Mouse (Mus musculus): ENCODE results near the gene Plekha3. TPM values are rescaled to one million over a fixed set of nuclear protein-coding genes. Genes with fewer than 3 reads are reported as not detected.

Gene Plekha3
- polyA plus RNA-seq, 2 experiments: 3.1 to 3.9 TPM

DNA sequence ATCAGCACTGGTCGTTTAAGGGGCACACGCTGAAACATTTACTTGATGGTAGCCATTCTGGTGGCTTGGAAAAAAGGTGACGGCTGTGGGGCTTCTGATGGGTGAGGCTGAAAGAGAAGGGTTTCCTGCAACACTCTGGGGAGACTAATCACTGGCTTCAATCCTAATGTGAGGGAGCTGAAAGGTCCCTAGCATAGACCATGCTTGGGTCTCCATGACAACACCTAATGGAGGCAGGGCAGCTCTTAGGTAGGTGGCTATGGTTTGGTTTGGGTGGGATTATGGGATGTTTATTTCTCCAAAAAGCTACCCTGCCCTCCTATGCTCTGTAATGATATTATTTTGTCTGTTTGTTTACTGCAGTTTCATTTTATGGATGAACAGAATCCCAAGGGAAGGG, 19.6 kb upstream of the Plekha3 start:
- Histone ChIP-seq H3K36me3 (replicated peaks; ENCODE audit: control insufficient read depth, insufficient read depth, low read depth) (no peaks in the 10 kb centered on the region), H3K9ac (replicated peaks) (no peak overlapping the region), H3K27me3 (ENCODE audit: control insufficient read depth, insufficient read depth, low read length) (no peaks in the 10 kb centered on the region), H3K4me3 (ENCODE audit: insufficient read depth in 1 of 2, low read depth in 2 of 2, low read length in 2 of 2) (no peak overlapping the region), H3K9me3 (ENCODE audit: control insufficient read depth, low read length) (no peaks in the 10 kb centered on the region), H3K4me2 (ENCODE audit: low read depth) (no peak overlapping the region), H3K4me1 (replicated peaks; ENCODE audit: control insufficient read depth in 2 of 2, insufficient read depth in 2 of 2, low read length in 1 of 2) (no peaks in the 10 kb centered on the region), H3K27ac (no peak overlapping the region)
- WGBS (ENCODE audit: insufficient replicate concordance): 57% methylated on average over 3 of the region's 3 CpGs
- no peak for DNase-seq (ENCODE audit: low read depth in 3 of 3, low spot score in 3 of 3)
- no peak for ATAC-seq (ENCODE audit: insufficient read depth)
- TF ChIP-seq EP300 (IDR thresholded peaks at IDR 0.05; ENCODE audit: low read depth) (no peak), CTCF (IDR thresholded peaks at IDR 0.05; ENCODE audit: low read depth) (no peak)

- H3K4me3 ChIP-seq (ENCODE audit: insufficient read depth in 1 of 2, low read depth in 2 of 2, low read length in 2 of 2): no peak overlapping the region
- DNase-seq (ENCODE audit: low read depth in 3 of 3, low spot score in 3 of 3): no peak
- ATAC-seq (ENCODE audit: insufficient read depth): no peak
- no peaks in the 10 kb centered on the region for H3K27me3 ChIP-seq (ENCODE audit: control insufficient read depth, insufficient read depth, low read length)
- 0% methylated on average over 1 of the region's 1 CpGs for WGBS (ENCODE audit: insufficient replicate concordance)
- H3K27ac ChIP-seq: no peak overlapping the region
- no peaks in the 10 kb centered on the region for H3K4me1 ChIP-seq (replicated peaks; ENCODE audit: control insufficient read depth in 2 of 2, insufficient read depth in 2 of 2, low read length in 1 of 2)
- no peak overlapping the region for H3K9ac ChIP-seq (replicated peaks)
- TF ChIP-seq CTCF (IDR thresholded peaks at IDR 0.05; ENCODE audit: low read depth): peak; percentile 29
- no peak for TF ChIP-seq EP300 (IDR thresholded peaks at IDR 0.05; ENCODE audit: low read depth)
- no peaks in the 10 kb centered on the region for H3K9me3 ChIP-seq (ENCODE audit: control insufficient read depth, low read length)
- no peaks in the 10 kb centered on the region for H3K36me3 ChIP-seq (replicated peaks; ENCODE audit: control insufficient read depth, insufficient read depth, low read depth)
- H3K4me2 ChIP-seq (ENCODE audit: low read depth): no peak overlapping the region
Measured at GRCm38 (mm10) chr2:76655982-76656381, 19.1 kb upstream of the Plekha3 start.

DNA sequence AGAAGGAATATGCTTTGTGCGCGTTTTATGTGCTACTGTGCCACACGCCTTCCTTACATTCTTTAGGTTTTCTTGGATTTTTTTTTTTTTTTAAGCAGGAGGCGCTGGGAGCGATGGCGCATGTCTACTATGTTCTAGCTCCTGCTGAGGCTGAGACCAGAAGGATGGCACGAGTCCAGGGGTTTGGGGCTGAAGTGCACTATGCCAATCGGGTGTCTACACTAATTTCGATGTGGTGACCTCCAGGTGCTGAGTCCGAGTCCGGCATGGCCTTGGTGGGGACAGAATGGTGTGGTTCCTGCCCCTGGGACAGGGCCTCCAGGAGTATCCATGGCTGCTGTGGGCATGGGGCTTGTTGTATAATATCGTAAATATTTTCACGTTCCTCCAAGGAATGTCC, 16.5 kb upstream of the Plekha3 start:
- no peak for TF ChIP-seq EP300 (IDR thresholded peaks at IDR 0.05; ENCODE audit: low read depth)
- TF ChIP-seq CTCF (IDR thresholded peaks at IDR 0.05; ENCODE audit: low read depth): no peak
- DNase-seq (ENCODE audit: low read depth in 3 of 3, low spot score in 3 of 3): no peak
- whole genome bisulfite sequencing (ENCODE audit: insufficient replicate concordance): 62% methylated on average over 13 of the region's 13 CpGs

GRCm38 (mm10) chr2:76659419-76659818, 15.7 kb upstream of the Plekha3 start:
- WGBS (ENCODE audit: insufficient replicate concordance): 43% methylated on average over 8 of the region's 8 CpGs
- Histone ChIP-seq H3K27me3 (ENCODE audit: control insufficient read depth, insufficient read depth, low read length) (no peaks in the 10 kb centered on the region), H3K4me1 (replicated peaks; ENCODE audit: control insufficient read depth in 2 of 2, insufficient read depth in 2 of 2, low read length in 1 of 2) (no peaks in the 10 kb centered on the region), H3K4me3 (ENCODE audit: insufficient read depth in 1 of 2, low read depth in 2 of 2, low read length in 2 of 2) (no peak overlapping the region), H3K9me3 (ENCODE audit: control insufficient read depth, low read length) (no peaks in the 10 kb centered on the region), H3K9ac (replicated peaks) (no peak overlapping the region), H3K36me3 (replicated peaks; ENCODE audit: control insufficient read depth, insufficient read depth, low read depth) (no peaks in the 10 kb centered on the region), H3K4me2 (ENCODE audit: low read depth) (no peak overlapping the region), H3K27ac (no peak overlapping the region)
- DNase-seq (ENCODE audit: low read depth in 3 of 3, low spot score in 3 of 3) (no peak), ATAC-seq (ENCODE audit: insufficient read depth) (no peak)
- TF ChIP-seq CTCF (IDR thresholded peaks at IDR 0.05; ENCODE audit: low read depth) (no peak), EP300 (IDR thresholded peaks at IDR 0.05; ENCODE audit: low read depth) (no peak)

More for the DNA sequence above, 16.5 kb upstream of the Plekha3 start:
- no peak for ATAC-seq (ENCODE audit: insufficient read depth)
- H3K4me3 ChIP-seq (ENCODE audit: insufficient read depth in 1 of 2, low read depth in 2 of 2, low read length in 2 of 2): no peak overlapping the region
- no peaks in the 10 kb centered on the region for H3K9me3 ChIP-seq (ENCODE audit: control insufficient read depth, low read length)
- no peak overlapping the region for H3K27ac ChIP-seq
- H3K36me3 ChIP-seq (replicated peaks; ENCODE audit: control insufficient read depth, insufficient read depth, low read depth): no peaks in the 10 kb centered on the region
- H3K4me2 ChIP-seq (ENCODE audit: low read depth): no peak overlapping the region
- no peaks in the 10 kb centered on the region for H3K27me3 ChIP-seq (ENCODE audit: control insufficient read depth, insufficient read depth, low read length)
- H3K4me1 ChIP-seq (replicated peaks; ENCODE audit: control insufficient read depth in 2 of 2, insufficient read depth in 2 of 2, low read length in 1 of 2): no peaks in the 10 kb centered on the region
- H3K9ac ChIP-seq (replicated peaks): no peak overlapping the region

DNA sequence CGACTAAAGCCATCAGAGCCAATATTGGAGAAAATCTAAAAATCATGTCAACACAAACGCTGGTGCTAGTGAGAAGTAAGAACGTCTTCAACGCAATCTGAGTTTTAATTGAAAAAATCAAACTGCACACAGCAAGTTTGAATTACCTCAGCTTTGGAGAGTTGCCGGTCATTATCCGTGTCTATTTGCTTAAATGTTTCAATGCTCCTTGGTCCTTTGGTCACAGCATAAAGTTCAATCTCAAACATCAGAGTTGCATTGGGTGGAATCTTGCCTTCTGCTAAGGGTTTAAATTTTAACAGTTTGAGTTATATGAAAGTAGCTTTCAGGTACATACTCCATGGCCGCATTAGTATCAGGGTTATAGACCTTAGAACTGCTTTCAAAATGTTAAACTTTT, 9.6 kb upstream of the Plekha3 start:
- no peak for ATAC-seq (ENCODE audit: insufficient read depth)
- Histone ChIP-seq H3K27ac (no peak overlapping the region), H3K27me3 (ENCODE audit: control insufficient read depth, insufficient read depth, low read length) (no peaks in the 10 kb centered on the region), H3K9ac (replicated peaks) (no peak overlapping the region), H3K9me3 (ENCODE audit: control insufficient read depth, low read length) (no peaks in the 10 kb centered on the region), H3K4me2 (ENCODE audit: low read depth) (no peak overlapping the region), H3K36me3 (replicated peaks; ENCODE audit: control insufficient read depth, insufficient read depth, low read depth) (no peaks in the 10 kb centered on the region), H3K4me3 (ENCODE audit: insufficient read depth in 1 of 2, low read depth in 2 of 2, low read length in 2 of 2) (no peak overlapping the region), H3K4me1 (replicated peaks; ENCODE audit: control insufficient read depth in 2 of 2, insufficient read depth in 2 of 2, low read length in 1 of 2) (no peaks in the 10 kb centered on the region)
- DNase-seq (ENCODE audit: low read depth in 3 of 3, low spot score in 3 of 3): no peak
- 80% methylated on average over 7 of the region's 7 CpGs for WGBS (ENCODE audit: insufficient replicate concordance)
- no peak for TF ChIP-seq CTCF (IDR thresholded peaks at IDR 0.05; ENCODE audit: low read depth)
- no peak for TF ChIP-seq EP300 (IDR thresholded peaks at IDR 0.05; ENCODE audit: low read depth)
